In the genomic region with DNA sequence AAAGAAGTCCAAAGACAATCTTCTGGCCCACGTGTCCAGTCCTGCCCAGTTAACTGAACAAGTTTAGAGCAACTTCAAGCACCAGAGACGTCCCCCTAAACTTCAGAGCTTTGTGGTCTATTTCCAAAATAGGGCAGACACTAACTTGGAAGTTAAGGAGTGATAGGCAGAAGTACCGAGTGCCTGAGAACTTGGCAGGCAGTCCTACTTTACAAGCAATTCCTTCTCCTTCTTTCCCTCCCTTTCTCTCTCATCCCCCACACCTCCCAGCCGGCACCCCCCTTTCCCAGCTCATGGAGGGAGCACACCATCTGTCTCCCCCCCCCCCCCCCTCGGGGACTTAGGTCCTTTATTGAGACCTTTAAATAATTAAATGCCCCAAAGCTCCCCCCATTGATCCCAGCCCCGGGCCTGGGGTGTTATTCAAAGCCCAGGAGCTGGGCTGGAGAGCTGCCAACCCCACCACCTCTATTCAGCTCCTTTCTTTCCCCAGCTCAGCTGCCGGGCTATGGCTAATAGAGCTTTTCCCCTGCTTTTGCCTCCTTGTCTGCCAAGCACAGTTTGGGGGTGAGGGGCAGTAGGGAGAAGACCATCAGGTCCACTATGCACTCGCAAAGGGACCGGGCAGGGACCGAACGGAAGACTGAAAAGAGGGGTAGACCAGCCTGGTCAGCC, we compare ENCODE assay signal across 8 mouse cellular contexts. TPM values are rescaled to one million over a fixed set of nuclear protein-coding genes. Genes with fewer than 3 reads are reported as not detected.
DNase-seq lines count a peak whose midpoint lies in the region; ATAC-seq and TF ChIP-seq lines count a peak whose summit lies in the region.

No protein-coding gene starts in this region.

- no peak for TF ChIP-seq CTCF in gastrocnemius, adult 2 months (IDR thresholded peaks at IDR 0.05)

- peaks cover 48% of the 10 kb centered on the region for H3K4me1 ChIP-seq in midbrain, embryonic 15.5 days

- H3K9ac ChIP-seq in midbrain, embryonic 15.5 days = no peak overlapping the region

- H3K27me3 ChIP-seq in midbrain, embryonic 15.5 days (replicated peaks) = no peaks in the 10 kb centered on the region

- DNase-seq in gastrocnemius, adult 2 months = no peak
- DNase-seq in gastrocnemius, adult 18-20 months (ENCODE audit: low spot score) = no peak
- DNase-seq in right cerebral cortex, postnatal 10 days (ENCODE audit: low spot score in 2 of 2) = peak; percentile 81 to 83
- DNase-seq in right cerebral cortex, postnatal 25 days = no peak
- DNase-seq in induced T-regulatory cell, adult 2 months (ENCODE audit: low read depth) = peak; percentile 28
- no peak for DNase-seq in thymus, postnatal 14 days

- peak overlapping the region; percentile 25 for H3K4me2 ChIP-seq in midbrain, embryonic 15.5 days

- no peaks in the 10 kb centered on the region for H3K9me3 ChIP-seq in midbrain, embryonic 15.5 days

- H3K4me3 ChIP-seq in gastrocnemius, adult 2 months = peak overlapping the region; percentile 53; the same call in 1 of the 2 replicates
- H3K4me3 ChIP-seq in midbrain, embryonic 15.5 days = no peak overlapping the region

- peak; percentile 40 for ATAC-seq in midbrain, embryonic 15.5 days (replicated peaks)
- ATAC-seq in megakaryocyte progenitor cell, adult 5-6 weeks (replicated peaks; ENCODE audit: poor library complexity) = no peak

- intact Hi-C loops in gastrocnemius, adult 2 months (cut with DNase I) = loop anchor here (5.0 kb wide), 1 partner anchor 270 kb away; a partner anchor contains a TSS

- WGBS in midbrain, embryonic 15.5 days = 9% methylated on average over 11 of the region's 11 CpGs

- peak overlapping the region; percentile 97 for H3K27ac ChIP-seq in gastrocnemius, adult 2 months
- H3K27ac ChIP-seq in midbrain, embryonic 15.5 days = peak overlapping the region; percentile 93

- no peaks in the 10 kb centered on the region for H3K36me3 ChIP-seq in midbrain, embryonic 15.5 days (replicated peaks)

RNA-seq across cellular contexts. Expression of a gene that starts 16.4 kb away (rescaled TPM):
- 10 to 100 TPM; 14.1 to 46.8 TPM for total RNA-seq in gastrocnemius, adult 2 months (2021)
- total RNA-seq in gastrocnemius, adult 18-20 months (2021) = 10 to 100 TPM; 41.2 to 63.7 TPM
- polyA plus RNA-seq in midbrain, embryonic 15.5 days (2015; fragmentation: Nextera tagmentation; extraction: Ambion mirVana) = 37.2 and 42.2 TPM in 2 replicates
- total RNA-seq in megakaryocyte progenitor cell, adult 5-6 weeks (2015) = 14.2 and 22.2 TPM in 2 replicates
- total RNA-seq in megakaryocyte progenitor cell, adult 5-6 weeks (2017) = 38.7 and 47.8 TPM in 2 replicates

RNA-seq across cellular contexts. Expression of a gene that starts 25.5 kb away (rescaled TPM):
- total RNA-seq in gastrocnemius, adult 2 months (2021) = 100 to 1,000 TPM in 1 of 2 experiments, 10 to 100 TPM in 1; 53.6 to 322 TPM
- 100 to 1,000 TPM in 1 of 2 experiments, 10 to 100 TPM in 1; 41.0 to 107 TPM for total RNA-seq in gastrocnemius, adult 18-20 months (2021)
- 15.2 and 21.1 TPM in 2 replicates for polyA plus RNA-seq in midbrain, embryonic 15.5 days (2015; fragmentation: Nextera tagmentation; extraction: Ambion mirVana)
- total RNA-seq in megakaryocyte progenitor cell, adult 5-6 weeks (2015) = not detected in 2 replicates
- not detected in 2 replicates for total RNA-seq in megakaryocyte progenitor cell, adult 5-6 weeks (2017)

RNA-seq across cellular contexts. Expression of a gene that starts 48.5 kb away (rescaled TPM):
- total RNA-seq in gastrocnemius, adult 2 months (2021) = not detected
- not detected for total RNA-seq in gastrocnemius, adult 18-20 months (2021)
- 0.09 and 0.10 TPM in 2 replicates for polyA plus RNA-seq in midbrain, embryonic 15.5 days (2015; fragmentation: Nextera tagmentation; extraction: Ambion mirVana)
- 1.3 and 2.3 TPM in 2 replicates for total RNA-seq in megakaryocyte progenitor cell, adult 5-6 weeks (2015)
- total RNA-seq in megakaryocyte progenitor cell, adult 5-6 weeks (2017) = 0.74 and 1.8 TPM in 2 replicates

Comparison
In these comparisons a context has a peak if more than half of its experiments do, and no peak if none do; other contexts are left out.
1. DNase-seq: peak in right cerebral cortex, postnatal 10 days (2 of 2) and induced T-regulatory cell, adult 2 months (single experiment); none in gastrocnemius, adult 2 months (single experiment), gastrocnemius, adult 18-20 months (single experiment), right cerebral cortex, postnatal 25 days (single experiment) and thymus, postnatal 14 days (single experiment).
2. RNA of a gene that starts 25.5 kb away (total RNA-seq): 53.6 to 322 TPM in gastrocnemius, adult 2 months and 41.0 to 107 TPM in gastrocnemius, adult 18-20 months; not detected in megakaryocyte progenitor cell, adult 5-6 weeks; every median in the first group is over 10 times any median in the second.